Mouse (Mus musculus): ENCODE results near the gene Cntn1.

DNA sequence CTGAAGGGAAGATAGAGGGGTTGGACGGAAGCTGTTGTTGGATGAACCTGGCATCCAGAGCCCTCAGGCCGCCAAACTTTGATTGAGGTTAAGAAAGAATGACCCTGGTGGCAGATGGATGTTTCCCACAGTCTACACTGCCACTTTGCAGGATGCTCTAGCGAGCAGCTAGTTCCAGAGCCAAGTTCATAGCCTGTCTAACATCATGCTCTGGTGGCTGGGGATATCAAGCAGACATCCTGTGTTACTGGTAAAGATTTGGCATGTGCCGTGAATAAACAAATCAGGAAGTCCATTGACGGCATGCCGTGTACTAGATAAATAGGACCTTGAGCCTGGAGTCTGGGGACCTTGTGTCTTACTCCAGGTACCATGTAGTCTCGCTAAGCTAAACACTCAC lies 276.1 kb downstream of the Cntn1 start:
- TF ChIP-seq CTCF (IDR thresholded peaks at IDR 0.05; ENCODE audit: low read depth, low read length) = no peak
- no peak for TF ChIP-seq POLR2A (IDR thresholded peaks at IDR 0.05; ENCODE audit: insufficient read depth, low read length)
